Mouse (Mus musculus) G1E (cell line): Measurements from ENCODE around the gene Fam20a. TPM values are rescaled to one million over a fixed set of nuclear protein-coding genes. Genes with fewer than 3 reads are reported as not detected.

Source experiments
- ATAC-seq: 2 replicates; pipeline ENCODE4 v1.8.0; 2016; ENCODE audit warnings: mild to moderate bottlenecking; ENCODE audit not compliant: insufficient number of reproducible peaks, poor library complexity, low FRiP score, severe bottlenecking; ENCODE audit errors: extremely low read depth
- DNase-seq: peaks from one replicate; pipeline ENCODE4 v3.0.0; 2012; ENCODE audit warnings: low spot score
- H3K27me3 ChIP-seq: 2 replicates; pipeline ENCODE4 v1.6.1; 2012; ENCODE audit warnings: mild to moderate bottlenecking, low read length, inconsistent platforms; ENCODE audit not compliant: insufficient read depth
- H3K36me3 ChIP-seq: replicated peaks from 2 replicates; pipeline ENCODE3; 2012; ENCODE audit warnings: mild to moderate bottlenecking, inconsistent platforms
- H3K4me1 ChIP-seq: 2 replicates; pipeline ENCODE4 v1.6.1; 2012; ENCODE audit warnings: low read depth, low read length, inconsistent platforms, mixed read lengths; ENCODE audit not compliant: insufficient read depth
- H3K4me3 ChIP-seq: 2 replicates; pipeline ENCODE4 v1.5.1; 2012; ENCODE audit warnings: low read depth, mild to moderate bottlenecking, inconsistent platforms, low read length, moderate library complexity, mixed read lengths
- H3K9me3 ChIP-seq: replicated peaks from 2 replicates; pipeline ENCODE4 v1.6.1; 2012; ENCODE audit warnings: inconsistent platforms
- CTCF ChIP-seq: IDR thresholded peaks from 2 replicates; pipeline ENCODE4 v1.5.1; 2012; ENCODE audit warnings: low read depth, low read length, inconsistent platforms, mixed read lengths
- GATA1 ChIP-seq: IDR thresholded peaks from 2 replicates; pipeline ENCODE4 v1.6.1; 2012; ENCODE audit warnings: borderline replicate concordance, low read length, inconsistent platforms, mixed read lengths
- GATA2 ChIP-seq: IDR thresholded peaks from 2 replicates; pipeline ENCODE4 v1.6.1; 2012; ENCODE audit warnings: low read depth, low read length, inconsistent platforms, borderline replicate concordance
- POLR2AphosphoS5 ChIP-seq: IDR thresholded peaks from 2 replicates; pipeline ENCODE4 v1.6.1; 2012; ENCODE audit warnings: low read depth, low read length, inconsistent platforms; ENCODE audit not compliant: insufficient replicate concordance
- TAL1 ChIP-seq: conservative IDR thresholded peaks from 2 replicates; pipeline ENCODE4 v1.6.1; 2012; ENCODE audit warnings: low read depth, low read length, inconsistent platforms, mixed read lengths
- polyA plus RNA-seq: library from polyadenylated mRNA; stranded (reverse); fragments of >175 nt; gene quantifications from 2 replicates; pipeline ENCODE4 v1.2.3, GENCODE M21; 2012
- total RNA-seq, 2 experiments: library from RNA; stranded (forward) in 1 of 2; stranded (reverse) in 1 of 2; fragments of 200-1000 nt in 1 of 2; fragments of >200 nt in 1 of 2; fragmentation: Nextera tagmentation in 1 of 2; gene quantifications; 2 replicates each; pipeline ENCODE4 v1.2.3; 2014 to 2017

The Fam20a gene
- total and polyA plus RNA-seq, 3 experiments = 0.05 TPM; not detected in 2

- Histone ChIP-seq H3K27me3 (peaks cover 16% of the 10 kb centered on the region), H3K4me3 (peak overlapping the region; percentile 95; the same call in 1 of the 2 replicates), H3K9me3 (no peaks in the 10 kb centered on the region), H3K36me3 (peaks cover 43% of the 10 kb centered on the region), H3K4me1 (peaks cover 64% of the 10 kb centered on the region)
- no peak for DNase-seq
- no peak for ATAC-seq
- no peak for TF ChIP-seq GATA1
- no peak for TF ChIP-seq POLR2AphosphoS5
- TF ChIP-seq CTCF = no peak
- TF ChIP-seq TAL1 = 0 out of 2 replicates have a peak, but pooled peaks have one; percentile 18
- TF ChIP-seq GATA2 = no peak
Measured at GRCm38 (mm10) chr11:109652505-109652904, 69.6 kb downstream of the Fam20a start.

- no peaks in the 10 kb centered on the region for H3K9me3 ChIP-seq
- peaks cover 36% of the 10 kb centered on the region for H3K36me3 ChIP-seq
- TF ChIP-seq GATA2 (no peak), POLR2AphosphoS5 (no peak), TAL1 (no peak), GATA1 (no peak), CTCF (no peak)
- peak overlapping the region; percentile 95 for H3K4me3 ChIP-seq
- H3K4me1 ChIP-seq = peaks cover 61% of the 10 kb centered on the region
- peaks cover 25% of the 10 kb centered on the region for H3K27me3 ChIP-seq
- DNase-seq (no peak), ATAC-seq (no peak)
Measured at GRCm38 (mm10) chr11:109651566-109652024, 70.5 kb downstream of the Fam20a start.

DNA sequence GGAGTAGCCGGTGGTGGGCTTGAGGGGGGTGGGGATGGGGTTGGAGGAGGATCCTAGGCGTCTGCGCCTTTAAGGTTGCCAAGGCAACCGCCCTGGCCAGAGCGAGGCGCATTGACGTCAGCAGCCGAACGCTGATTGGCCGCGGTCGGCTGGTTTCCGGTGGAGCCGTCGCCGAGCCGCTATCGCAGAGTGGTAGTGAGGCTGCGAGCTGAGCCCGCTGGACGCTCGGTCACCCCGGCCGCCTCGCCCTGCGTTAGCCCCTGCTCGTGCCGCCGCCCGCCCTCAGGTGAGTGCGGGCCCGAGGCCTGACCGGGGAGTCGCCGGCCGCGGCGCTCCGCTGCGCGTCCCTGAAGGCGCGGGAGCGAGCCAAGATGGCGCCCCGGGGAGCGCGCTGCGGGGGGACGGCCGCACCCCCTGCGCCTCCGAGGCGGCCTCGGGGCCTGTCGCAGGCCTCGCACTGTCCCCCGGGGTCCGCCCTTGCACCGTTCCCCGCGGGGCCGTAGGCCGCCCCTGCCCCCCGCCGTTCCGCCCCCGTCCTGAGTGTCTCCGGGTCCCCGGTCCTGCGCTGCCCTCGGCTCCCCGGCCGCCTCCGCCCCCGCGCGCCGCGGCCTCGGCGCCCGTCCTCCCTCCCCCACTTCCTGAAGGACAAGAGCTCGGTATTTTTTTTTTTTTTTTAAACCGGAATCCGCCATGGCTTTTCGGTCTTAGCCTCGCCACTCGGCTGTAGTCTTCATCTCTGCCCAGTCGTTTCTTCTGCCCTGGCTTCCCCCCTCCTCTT, 71.1 kb downstream of the Fam20a start:
- no peak for TF ChIP-seq GATA2
- TF ChIP-seq POLR2AphosphoS5 = no peak
- TF ChIP-seq GATA1 = no peak
- no peak for TF ChIP-seq CTCF
- Histone ChIP-seq H3K4me3 (peak overlapping the region; percentile 95), H3K9me3 (no peaks in the 10 kb centered on the region), H3K36me3 (peaks cover 30% of the 10 kb centered on the region), H3K27me3 (peaks cover 28% of the 10 kb centered on the region), H3K4me1 (peaks cover 55% of the 10 kb centered on the region)
- DNase-seq (peak; percentile 97), ATAC-seq (peak; percentile 87)

GRCm38 (mm10) chr11:109649975-109650701, 71.9 kb downstream of the Fam20a start:
- DNase-seq (peak; percentile 63), ATAC-seq (peak; percentile 50)
- H3K36me3 ChIP-seq = peaks cover 22% of the 10 kb centered on the region
- H3K4me1 ChIP-seq = peaks cover 48% of the 10 kb centered on the region
- peak overlapping the region; percentile 95 for H3K4me3 ChIP-seq
- TF ChIP-seq GATA1 (no peak), GATA2 (no peak), POLR2AphosphoS5 (no peak), CTCF (no peak), TAL1 (no peak)
- H3K9me3 ChIP-seq = no peaks in the 10 kb centered on the region
- H3K27me3 ChIP-seq = peaks cover 28% of the 10 kb centered on the region

- Histone ChIP-seq H3K9me3 (no peaks in the 10 kb centered on the region), H3K4me3 (peak within 1 kb of the TSS; percentile 95), H3K27me3 (peaks cover 30% of the 10 kb centered on the region), H3K36me3 (peaks cover 13% of the 10 kb centered on the region), H3K4me1 (peaks cover 43% of the 10 kb centered on the region)
- TF ChIP-seq GATA1 (no peak), CTCF (no peak), GATA2 (no peak), TAL1 (no peak), POLR2AphosphoS5 (no peak)
- DNase-seq (no peak), ATAC-seq (no peak)
Measured at GRCm38 (mm10) chr11:109649206-109649605, 72.9 kb downstream of the Fam20a start, which contains the start of gene Prkar1a. Prkar1a (plus strand) TSS chr11:109649405.

- no peak for TF ChIP-seq TAL1
- TF ChIP-seq GATA2 = no peak
- no peak for TF ChIP-seq GATA1
- TF ChIP-seq POLR2AphosphoS5 = no peak
- no peak for TF ChIP-seq CTCF
- no peak for ATAC-seq
- H3K27me3 ChIP-seq = peaks cover 34% of the 10 kb centered on the region
- no peak for DNase-seq
- H3K9me3 ChIP-seq = no peaks in the 10 kb centered on the region
- peaks cover 39% of the 10 kb centered on the region for H3K4me1 ChIP-seq
- H3K4me3 ChIP-seq = no peak overlapping the region
- peaks cover 6% of the 10 kb centered on the region for H3K36me3 ChIP-seq
Measured at GRCm38 (mm10) chr11:109648510-109648909, 73.6 kb downstream of the Fam20a start.
